Mouse (Mus musculus) MEL (cell line): Measurements from ENCODE around the gene Lsamp. TPM values are rescaled to one million over a fixed set of nuclear protein-coding genes. Genes with fewer than 3 reads are reported as not detected.

Source experiments
- DNase-seq: peaks from one replicate; pipeline ENCODE4 v3.0.0; 2011; ENCODE audit warnings: low read depth, low spot score
- H3K27ac ChIP-seq: 2 replicates; pipeline ENCODE4 v1.5.1; 2012; ENCODE audit warnings: low read depth, mild to moderate bottlenecking, control low read depth, low read length, moderate library complexity; ENCODE audit not compliant: control insufficient read depth
- H3K27me3 ChIP-seq, 2 experiments: fragments of 150-350 bp in 1 of 2; sonication (generic) in 1 of 2; 2 replicates each; pipeline ENCODE4 v1.6.1; 2012; ENCODE audit warnings: low read length in 2 of 2, mild to moderate bottlenecking in 2 of 2, improper control_type of control experiment in 1 of 2, moderate library complexity in 1 of 2; ENCODE audit not compliant: insufficient read depth in 2 of 2, control insufficient read depth in 1 of 2
- H3K36me3 ChIP-seq, 2 experiments: 2 replicates each; pipeline ENCODE4 v1.6.1; 2012 to 2014; ENCODE audit warnings: low read length in 2 of 2, improper control_type of control experiment in 1 of 2, inconsistent platforms in 1 of 2, mild to moderate bottlenecking in 1 of 2; ENCODE audit not compliant: insufficient read depth in 2 of 2, control insufficient read depth in 1 of 2
- H3K4me1 ChIP-seq, 2 experiments: fragments of 150-350 bp in 1 of 2; sonication (generic) in 1 of 2; 2 replicates each; pipeline ENCODE4 v1.6.1; 2012; ENCODE audit warnings: low read length in 2 of 2, improper control_type of control experiment in 1 of 2, mild to moderate bottlenecking in 1 of 2; ENCODE audit not compliant: insufficient read depth in 2 of 2, control insufficient read depth in 1 of 2
- H3K4me3 ChIP-seq, 2 experiments: fragments of 150-350 bp in 1 of 2; sonication (generic) in 1 of 2; 2 replicates each; pipeline ENCODE4 v1.5.1; 2012; ENCODE audit warnings: low read depth in 2 of 2, low read length in 2 of 2, mild to moderate bottlenecking in 2 of 2, moderate library complexity in 2 of 2, control low read depth in 1 of 2, improper control_type of control experiment in 1 of 2; ENCODE audit not compliant: control insufficient read depth in 1 of 2, insufficient read depth in 1 of 2
- H3K79me2 ChIP-seq: 2 replicates; pipeline ENCODE4 v1.6.1; 2012; ENCODE audit warnings: mild to moderate bottlenecking, low read length, moderate library complexity; ENCODE audit not compliant: control insufficient read depth, poor library complexity, insufficient read depth
- H3K9ac ChIP-seq: 2 replicates; pipeline ENCODE4 v1.6.1; 2012; ENCODE audit warnings: low read depth, mild to moderate bottlenecking, control low read depth, low read length, moderate library complexity; ENCODE audit not compliant: control insufficient read depth, poor library complexity, severe bottlenecking
- H3K9me3 ChIP-seq: fragments of 150-350 bp; sonication (generic); replicated peaks from 2 replicates; pipeline ENCODE4 v1.6.1; 2012; ENCODE audit warnings: mild to moderate bottlenecking, low read length, improper control_type of control experiment, moderate library complexity; ENCODE audit not compliant: insufficient read depth
- BHLHE40 ChIP-seq: IDR thresholded peaks from 2 replicates; pipeline ENCODE4 v1.6.1; 2012; ENCODE audit warnings: low read depth, mild to moderate bottlenecking, inconsistent platforms, low read length, improper control_type of control experiment, borderline replicate concordance
- CHD1 ChIP-seq: IDR thresholded peaks from 2 replicates; pipeline ENCODE4 v1.6.1; 2012; ENCODE audit warnings: low read depth, mild to moderate bottlenecking, inconsistent platforms, low read length, improper control_type of control experiment
- CTCF ChIP-seq, 3 experiments: IDR thresholded peaks in 2 of 3; conservative IDR thresholded peaks in 1 of 3; 2 replicates each; pipeline ENCODE4 v1.5.1; 2011 to 2012; ENCODE audit warnings: low read length in 3 of 3, low read depth in 2 of 3, mild to moderate bottlenecking in 2 of 3, improper control_type of control experiment in 1 of 3, inconsistent platforms in 1 of 3, mixed read lengths in 1 of 3, moderate library complexity in 1 of 3; ENCODE audit not compliant: control insufficient read depth in 1 of 3, insufficient read depth in 1 of 3, poor library complexity in 1 of 3, severe bottlenecking in 1 of 3
- EP300 ChIP-seq, 2 experiments: IDR thresholded peaks; 2 replicates each; pipeline ENCODE4 v1.6.1; 2011; ENCODE audit warnings: improper control_type of control experiment in 2 of 2, low read length in 2 of 2, low read depth in 1 of 2, mild to moderate bottlenecking in 1 of 2
- GABPA ChIP-seq: IDR thresholded peaks from 2 replicates; pipeline ENCODE4 v1.6.1; 2012; ENCODE audit warnings: low read depth, mild to moderate bottlenecking, inconsistent platforms, low read length, improper control_type of control experiment, moderate library complexity
- GATA1 ChIP-seq: IDR thresholded peaks from 2 replicates; pipeline ENCODE4 v1.6.1; 2011; ENCODE audit warnings: low read depth, low read length, improper control_type of control experiment
- HCFC1 ChIP-seq: IDR thresholded peaks from 2 replicates; pipeline ENCODE4 v1.6.1; 2012; ENCODE audit warnings: low read depth, mild to moderate bottlenecking, inconsistent platforms, low read length, improper control_type of control experiment, moderate library complexity
- JUND ChIP-seq: IDR thresholded peaks from 2 replicates; pipeline ENCODE4 v1.6.1; 2011; ENCODE audit warnings: low read depth, mild to moderate bottlenecking, improper control_type of control experiment, low read length
- MAFK ChIP-seq: IDR thresholded peaks from 2 replicates; pipeline ENCODE4 v1.6.1; 2011; ENCODE audit warnings: low read depth, mild to moderate bottlenecking, low read length, improper control_type of control experiment, borderline replicate concordance
- MEF2A ChIP-seq: IDR thresholded peaks from 2 replicates; pipeline ENCODE4 v1.6.1; 2014; ENCODE audit warnings: low read depth, mild to moderate bottlenecking, inconsistent platforms, low read length, improper control_type of control experiment; ENCODE audit not compliant: poor library complexity, insufficient replicate concordance, severe bottlenecking; ENCODE audit errors: extremely low read depth
- MXI1 ChIP-seq: IDR thresholded peaks from 2 replicates; pipeline ENCODE4 v1.6.1; 2011; ENCODE audit warnings: mild to moderate bottlenecking, low read depth, low read length, improper control_type of control experiment
- POLR2A ChIP-seq, 2 experiments: IDR thresholded peaks; 2 replicates each; pipeline ENCODE4 v1.6.1; 2011 to 2012; ENCODE audit warnings: low read length in 2 of 2, mild to moderate bottlenecking in 2 of 2, control low read depth in 1 of 2, improper control_type of control experiment in 1 of 2, low read depth in 1 of 2, moderate library complexity in 1 of 2; ENCODE audit not compliant: control insufficient read depth in 1 of 2, insufficient read depth in 1 of 2, poor library complexity in 1 of 2
- POLR2AphosphoS5 ChIP-seq: IDR thresholded peaks from 2 replicates; pipeline ENCODE4 v1.6.1; 2012; ENCODE audit warnings: low read depth, borderline replicate concordance, mild to moderate bottlenecking, inconsistent platforms, low read length, moderate library complexity, mixed read lengths
- RAD21 ChIP-seq: IDR thresholded peaks from 2 replicates; pipeline ENCODE4 v1.6.1; 2011; ENCODE audit warnings: mild to moderate bottlenecking, low read depth, low read length, improper control_type of control experiment
- RCOR1 ChIP-seq: IDR thresholded peaks from 2 replicates; pipeline ENCODE4 v1.6.1; 2012; ENCODE audit warnings: low read depth, mild to moderate bottlenecking, inconsistent platforms, low read length, improper control_type of control experiment
- SMC3 ChIP-seq: IDR thresholded peaks from 2 replicates; pipeline ENCODE4 v1.6.1; 2011; ENCODE audit warnings: low read depth, low read length, improper control_type of control experiment
- USF1 ChIP-seq: IDR thresholded peaks from 2 replicates; pipeline ENCODE4 v1.6.1; 2014; ENCODE audit warnings: low read depth, mild to moderate bottlenecking, inconsistent platforms, low read length, improper control_type of control experiment, moderate library complexity
- USF2 ChIP-seq, 2 experiments: IDR thresholded peaks; 2 replicates each; pipeline ENCODE4 v1.6.1; 2011 to 2012; ENCODE audit warnings: improper control_type of control experiment in 2 of 2, low read length in 2 of 2, borderline replicate concordance in 1 of 2, inconsistent platforms in 1 of 2, low read depth in 1 of 2, mild to moderate bottlenecking in 1 of 2; ENCODE audit not compliant: insufficient read depth in 1 of 2
- ZC3H11A ChIP-seq: IDR thresholded peaks from 2 replicates; pipeline ENCODE4 v1.6.1; 2012; ENCODE audit warnings: low read depth, mild to moderate bottlenecking, inconsistent platforms, low read length, improper control_type of control experiment
- ZKSCAN1 ChIP-seq: IDR thresholded peaks from 2 replicates; pipeline ENCODE4 v1.6.1; 2012; ENCODE audit warnings: low read depth, mild to moderate bottlenecking, inconsistent platforms, low read length, improper control_type of control experiment, moderate library complexity
- ZNF384 ChIP-seq: IDR thresholded peaks from 2 replicates; pipeline ENCODE4 v1.6.1; 2012; ENCODE audit warnings: low read depth, mild to moderate bottlenecking, inconsistent platforms, low read length, improper control_type of control experiment
- polyA plus RNA-seq, 2 experiments: library from polyadenylated mRNA; stranded (reverse) in 1 of 2; unstranded in 1 of 2; fragments of >175 nt in 1 of 2; fragments of >200 nt in 1 of 2; gene quantifications; 2 replicates each; pipeline versions ENCODE4 v1.2.1 to v1.2.4; 2012; ENCODE audit warnings: low replicate concordance in 2 of 2, low read depth in 1 of 2; ENCODE audit not compliant: insufficient read length in 2 of 2, insufficient read depth in 1 of 2, missing spikeins in 1 of 2
- total RNA-seq: library from RNA; depleted of rRNA; stranded (reverse); fragments of 300-350 nt; gene quantifications from 2 replicates; pipeline ENCODE4 v1.2.3, GENCODE M21; 2012

The Lsamp gene
- total and polyA plus RNA-seq, 3 experiments: 0.42 TPM; not detected in 2

- H3K4me3 ChIP-seq: no peak overlapping the region
- TF ChIP-seq POLR2AphosphoS5: peak; percentile 75; the same call in 1 of the 2 replicates
- TF ChIP-seq ZNF384: no peak
- H3K27me3 ChIP-seq: no peaks in the 10 kb centered on the region
- H3K79me2 ChIP-seq: no peaks in the 10 kb centered on the region
- DNase-seq: no peak
- no peaks in the 10 kb centered on the region for H3K36me3 ChIP-seq
- no peak overlapping the region for H3K27ac ChIP-seq
- no peak overlapping the region for H3K9ac ChIP-seq
- H3K9me3 ChIP-seq: no peaks in the 10 kb centered on the region
- H3K4me1 ChIP-seq: no peaks in the 10 kb centered on the region
Observed at GRCm38 (mm10) chr16:41974866-41975719, 1990.9 kb downstream of the Lsamp start.

- Histone ChIP-seq H3K27me3 (no peaks in the 10 kb centered on the region), H3K36me3 (no peaks in the 10 kb centered on the region), H3K4me1 (no peaks in the 10 kb centered on the region), H3K9me3 (no peaks in the 10 kb centered on the region), H3K27ac (no peak overlapping the region), H3K4me3 (no peak overlapping the region), H3K9ac (no peak overlapping the region), H3K79me2 (no peaks in the 10 kb centered on the region)
- no peak for DNase-seq
- TF ChIP-seq JUND (no peak), SMC3 (no peak), HCFC1 (no peak), ZNF384 (no peak), EP300 (IDR thresholded peaks at IDR 0.05; ENCODE audit: low read depth in 1 of 2, low read length in 2 of 2) (no peak), CTCF (IDR thresholded peaks at IDR 0.05 in 2 of 3, conservative IDR thresholded peaks at IDR 0.05 in 1 of 3; ENCODE audit: control insufficient read depth in 1 of 3, insufficient read depth in 1 of 3, low read depth in 2 of 3, low read length in 3 of 3, poor library complexity in 1 of 3, severe bottlenecking in 1 of 3) (no peak), CHD1 (no peak), ZKSCAN1 (no peak), RCOR1 (no peak), GATA1 (no peak), POLR2A (IDR thresholded peaks at IDR 0.05; ENCODE audit: control insufficient read depth in 1 of 2, insufficient read depth in 1 of 2, low read depth in 1 of 2, low read length in 2 of 2, poor library complexity in 1 of 2) (no peak), USF1 (no peak), BHLHE40 (no peak), ZC3H11A (no peak), USF2 (IDR thresholded peaks at IDR 0.05; ENCODE audit: borderline replicate concordance in 1 of 2, insufficient read depth in 1 of 2, low read depth in 1 of 2, low read length in 2 of 2) (no peak), MEF2A (no peak), MAFK (no peak), RAD21 (no peak), MXI1 (no peak), GABPA (no peak)
Observed at GRCm38 (mm10) chr16:41976897-41977296, 1992.7 kb downstream of the Lsamp start.
